Mouse (Mus musculus) MEL (cell line): ENCODE measurements at regions not wholly inside any gene's neighbourhood (a gene's known extent, or its start where the extent isn't known, plus 50 kb on each side); places are given as distances from the start of the nearest gene placed in this dataset.

Source experiments
- CHD1 ChIP-seq: IDR thresholded peaks from 2 replicates; pipeline ENCODE4 v1.6.1; 2012; ENCODE audit warnings: low read depth, mild to moderate bottlenecking, inconsistent platforms, low read length, improper control_type of control experiment
- CHD2 ChIP-seq: IDR thresholded peaks from 2 replicates; pipeline ENCODE4 v1.6.1; 2011; ENCODE audit warnings: low read length, improper control_type of control experiment
- CTCF ChIP-seq, 3 experiments: IDR thresholded peaks in 2 of 3; conservative IDR thresholded peaks in 1 of 3; 2 replicates each; pipeline ENCODE4 v1.5.1; 2011 to 2012; ENCODE audit warnings: low read length in 3 of 3, low read depth in 2 of 3, mild to moderate bottlenecking in 2 of 3, improper control_type of control experiment in 1 of 3, inconsistent platforms in 1 of 3, mixed read lengths in 1 of 3, moderate library complexity in 1 of 3; ENCODE audit not compliant: control insufficient read depth in 1 of 3, insufficient read depth in 1 of 3, poor library complexity in 1 of 3, severe bottlenecking in 1 of 3
- POLR2A ChIP-seq, 2 experiments: IDR thresholded peaks; 2 replicates each; pipeline ENCODE4 v1.6.1; 2011 to 2012; ENCODE audit warnings: low read length in 2 of 2, mild to moderate bottlenecking in 2 of 2, control low read depth in 1 of 2, improper control_type of control experiment in 1 of 2, low read depth in 1 of 2, moderate library complexity in 1 of 2; ENCODE audit not compliant: control insufficient read depth in 1 of 2, insufficient read depth in 1 of 2, poor library complexity in 1 of 2

DNA sequence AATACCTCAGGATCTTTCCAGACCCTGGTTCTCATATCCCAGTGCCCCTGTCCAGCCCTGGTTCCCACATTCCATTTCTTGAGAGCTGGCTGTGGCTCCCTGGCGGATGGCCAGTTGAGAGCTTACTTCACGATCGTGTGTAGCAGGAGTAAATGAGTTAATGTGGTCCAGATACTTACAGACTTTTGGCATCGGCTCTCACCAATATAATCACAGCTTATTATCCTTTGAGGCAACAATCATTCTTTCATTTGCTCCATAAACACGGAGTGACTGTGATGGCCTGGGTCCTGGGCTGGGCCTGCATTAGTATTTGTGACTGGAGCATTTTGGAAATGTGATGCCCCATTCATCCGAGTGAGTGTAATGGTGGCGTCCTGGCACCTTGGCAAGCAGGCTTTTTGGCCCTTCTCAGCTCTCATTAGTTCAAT, 103.5 kb downstream of the Btg1 start:
- TF ChIP-seq CTCF (IDR thresholded peaks at IDR 0.05 in 2 of 3, conservative IDR thresholded peaks at IDR 0.05 in 1 of 3; ENCODE audit: control insufficient read depth in 1 of 3, insufficient read depth in 1 of 3, low read depth in 2 of 3, low read length in 3 of 3, poor library complexity in 1 of 3, severe bottlenecking in 1 of 3) = no peak
- TF ChIP-seq CHD1 = no peak
- no peak for TF ChIP-seq CHD2
- no peak for TF ChIP-seq POLR2A (IDR thresholded peaks at IDR 0.05; ENCODE audit: control insufficient read depth in 1 of 2, insufficient read depth in 1 of 2, low read depth in 1 of 2, low read length in 2 of 2, poor library complexity in 1 of 2)
